Mouse (Mus musculus) cerebellum, postnatal 4 days (tissue): Measurements from ENCODE around the gene Bckdha.

ENCODE experiments used
- DNase-seq, 2 experiments: peaks; one replicate each; pipeline ENCODE4 v3.0.0; 2022; ENCODE audit warnings: low spot score in 2 of 2, mixed read lengths in 1 of 2

Bckdha gene

GRCm38 (mm10) chr7:25644631-25645030 is 14.2 kb downstream of the Bckdha start:
- no peak for DNase-seq

GRCm38 (mm10) chr7:25644136-25644535 is 14.6 kb downstream of the Bckdha start:
- DNase-seq = no peak

- no peak for DNase-seq
Observed at GRCm38 (mm10) chr7:25639754-25640153, 19.0 kb downstream of the Bckdha start.

DNA sequence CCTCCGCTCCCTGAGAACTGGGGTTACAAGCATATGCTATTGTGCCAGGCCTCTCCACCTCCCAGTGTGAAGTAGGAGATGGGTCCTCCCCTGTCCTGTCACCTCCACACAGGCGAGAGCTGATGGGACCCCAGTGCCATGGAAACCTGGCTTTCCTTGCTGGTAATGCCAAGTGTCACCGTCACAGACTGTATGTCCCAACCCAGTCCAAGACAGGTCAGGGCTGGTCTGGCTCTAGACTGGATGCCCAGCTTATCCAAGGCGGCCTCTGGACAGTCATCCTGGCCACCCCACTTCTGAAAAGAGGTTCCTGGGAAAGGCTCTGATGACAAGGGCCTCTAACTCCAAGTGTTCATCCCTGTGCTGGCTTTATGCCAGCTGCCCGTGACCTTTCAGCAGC is 21.7 kb downstream of the Bckdha start:
- DNase-seq = no peak

GRCm38 (mm10) chr7:25636373-25636772 is 22.4 kb downstream of the Bckdha start:
- DNase-seq = no peak

DNA sequence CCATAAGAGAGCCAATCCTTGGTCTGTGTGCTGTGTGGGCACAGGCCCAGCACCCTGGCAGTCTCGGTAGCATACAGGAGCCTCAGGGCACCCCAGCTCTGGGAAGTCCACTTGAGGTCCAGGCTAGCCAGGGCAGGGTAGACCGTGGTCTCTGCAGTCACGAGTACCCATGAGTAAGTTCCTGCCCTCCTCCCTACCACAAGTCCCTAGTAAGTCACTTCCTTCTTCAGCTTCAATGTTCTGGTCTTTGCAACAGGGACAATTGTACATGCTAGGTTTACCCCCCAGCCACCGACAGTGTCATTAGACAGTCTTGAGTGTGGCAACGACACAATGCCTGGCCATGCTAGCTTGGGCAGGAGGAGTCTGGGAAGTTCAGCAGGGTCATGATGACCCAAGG is 26.1 kb downstream of the Bckdha start:
- no peak for DNase-seq

- no peak for DNase-seq
Observed at GRCm38 (mm10) chr7:25628323-25628620, 30.5 kb downstream of the Bckdha start.

DNA sequence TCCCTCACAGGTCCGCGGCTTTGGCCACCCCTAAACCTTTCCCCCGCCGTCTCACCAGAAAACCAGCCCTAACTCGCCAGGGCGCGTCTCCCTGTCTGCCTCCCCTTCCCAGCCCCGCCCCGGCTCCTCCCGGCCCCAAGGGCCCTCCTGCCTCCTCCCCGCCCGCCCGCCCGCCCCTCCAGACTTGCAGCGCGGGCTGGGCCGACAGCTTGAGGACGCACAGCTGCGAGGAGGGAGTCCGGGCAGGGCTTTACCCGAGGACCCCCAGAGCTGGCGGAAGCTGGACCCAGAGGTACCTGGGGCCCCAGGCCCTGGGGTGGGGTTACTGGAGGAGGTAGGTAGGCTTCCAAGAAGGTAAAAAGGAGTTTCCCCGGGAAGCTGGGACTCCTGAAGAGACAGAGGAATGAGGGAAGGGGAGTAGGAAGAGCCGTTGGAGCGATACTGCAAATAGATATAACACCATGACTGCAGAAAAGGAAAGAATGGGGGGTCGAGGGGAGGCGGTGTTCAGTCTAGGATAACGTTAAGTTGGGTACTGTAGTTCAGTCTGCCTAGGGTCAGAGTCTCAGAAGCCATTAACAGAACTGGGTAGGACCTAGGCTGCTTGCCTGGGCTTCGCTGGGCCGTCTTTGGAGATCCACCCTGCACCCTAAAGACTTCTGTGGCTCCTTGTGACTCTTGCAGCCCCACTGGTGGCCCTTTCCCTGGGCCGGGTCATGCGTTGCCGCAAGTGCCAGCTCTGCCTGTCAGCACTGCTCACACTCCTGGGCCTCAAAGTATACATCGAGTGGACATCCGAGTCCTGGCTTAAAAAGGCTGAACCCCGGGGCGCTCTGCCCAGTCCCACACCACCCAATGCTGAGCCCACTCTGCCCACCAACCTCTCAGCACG is 31.1 kb downstream of the Bckdha start:
- no peak for DNase-seq

- no peak for DNase-seq
Observed at GRCm38 (mm10) chr7:25626509-25627430, 32.0 kb downstream of the Bckdha start, which contains the start of gene B3gnt8. Gene B3gnt8 (plus strand): TSS chr7:25626654.

- DNase-seq = no peak
Observed at GRCm38 (mm10) chr7:25625594-25626250, 33.1 kb downstream of the Bckdha start.

DNA sequence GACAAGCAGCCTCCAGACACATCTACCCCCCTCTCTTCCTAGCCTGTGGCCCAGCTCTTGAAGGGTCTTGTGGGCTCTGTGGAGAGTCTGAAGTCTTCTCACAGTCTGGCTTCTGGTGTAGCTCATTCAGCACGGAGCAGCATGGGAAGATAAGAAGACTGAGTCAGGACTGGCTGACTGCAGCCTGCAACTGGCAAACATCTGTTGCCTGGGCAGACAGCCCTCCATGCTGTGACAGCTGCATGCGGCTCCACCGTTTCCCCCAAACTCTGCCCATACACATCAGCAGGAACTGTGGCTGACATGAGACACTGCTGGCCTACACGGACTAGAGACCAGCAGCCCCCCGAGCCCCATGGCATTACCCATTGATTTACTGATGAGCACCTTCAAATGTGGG is 33.9 kb downstream of the Bckdha start:
- no peak for DNase-seq

DNA sequence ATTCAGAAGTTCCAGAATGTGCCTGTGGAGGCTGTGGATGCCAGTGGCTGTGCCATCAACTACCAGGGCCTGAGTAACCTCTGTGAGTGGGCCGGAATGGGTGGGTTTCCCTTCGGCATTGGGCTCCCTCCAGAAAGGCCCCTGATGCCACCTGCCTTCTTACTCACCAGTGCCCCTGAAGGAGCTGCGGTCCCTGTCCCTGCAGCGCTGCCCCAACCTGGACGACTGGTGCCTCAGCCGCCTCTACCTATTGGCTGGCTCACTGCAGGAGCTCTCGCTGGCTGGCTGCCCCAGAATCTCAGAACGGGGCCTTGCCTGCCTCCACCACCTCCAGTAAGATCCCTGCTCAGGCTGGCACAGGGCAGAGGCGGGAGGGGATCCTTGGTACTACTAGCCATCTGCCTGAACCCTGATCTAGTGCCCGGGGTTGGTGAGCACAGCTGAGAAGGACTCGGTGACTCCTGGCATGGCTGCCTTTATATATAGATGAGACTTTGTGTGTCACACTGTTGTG is 34.9 kb downstream of the Bckdha start:
- no peak for DNase-seq

- DNase-seq = peak in 1 of 2 experiments; percentile 14
Observed at GRCm38 (mm10) chr7:25620751-25621150, 38.0 kb downstream of the Bckdha start.

DNA sequence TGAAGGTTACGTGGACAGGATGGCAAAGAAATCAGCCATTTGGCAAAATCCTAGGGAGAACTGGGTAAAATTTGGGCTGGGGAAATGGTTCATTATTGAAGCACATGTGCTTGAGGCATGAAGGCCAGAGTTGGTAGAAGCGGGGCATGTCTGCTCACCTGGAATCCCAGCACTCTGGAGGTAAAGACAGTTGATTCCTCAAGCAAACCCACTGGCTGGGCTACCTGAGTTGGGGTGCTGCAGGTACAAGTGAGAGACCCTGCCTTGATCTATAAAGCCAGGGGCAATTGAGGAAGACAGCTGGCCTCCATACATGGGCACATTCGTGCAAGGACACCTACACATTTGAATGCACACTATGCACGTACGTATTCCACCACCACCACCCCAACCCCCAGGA is 38.7 kb downstream of the Bckdha start:
- DNase-seq = no peak

GRCm38 (mm10) chr7:25619722-25619991 is 39.1 kb downstream of the Bckdha start:
- DNase-seq = no peak

DNA sequence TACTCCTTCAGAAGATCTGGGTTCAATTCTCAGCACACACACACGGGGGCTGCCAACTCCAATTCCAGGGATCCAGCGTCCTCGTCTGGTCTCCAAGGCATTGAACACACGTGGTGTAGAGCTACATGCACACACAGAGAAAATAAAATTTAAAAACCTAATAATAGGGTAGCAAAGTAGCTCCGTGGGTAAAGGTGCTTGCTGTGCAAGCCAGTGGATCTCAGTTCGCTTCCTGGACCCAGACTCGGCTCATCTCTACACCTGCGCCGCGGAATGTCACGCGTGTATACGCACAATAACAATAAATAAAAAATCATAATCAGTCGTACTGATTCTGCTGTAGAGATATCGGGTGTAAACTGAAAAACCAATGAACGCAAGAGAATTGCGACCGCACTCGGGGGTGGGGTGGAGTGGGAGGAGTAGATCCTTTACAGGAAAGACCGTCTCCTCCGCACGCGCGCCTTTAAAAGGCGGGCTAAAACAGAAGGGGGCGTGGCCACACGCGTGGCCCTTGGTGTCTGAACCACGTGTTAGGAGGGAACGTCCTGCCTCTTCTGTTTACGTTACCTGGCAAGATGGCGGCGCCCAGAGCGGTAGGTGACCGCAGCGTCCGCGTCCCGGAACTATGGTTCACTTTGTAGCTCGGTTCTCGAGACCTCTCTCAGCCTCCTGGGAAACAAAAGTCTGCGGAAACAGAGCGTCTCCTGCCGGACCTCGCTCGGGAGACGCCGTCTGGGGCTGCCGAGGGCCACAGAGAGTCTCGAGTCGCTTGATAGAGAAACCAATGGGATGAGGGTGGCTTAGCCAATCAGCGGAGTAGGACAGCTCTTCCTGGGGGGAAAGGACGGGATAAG is 39.7 kb downstream of the Bckdha start, which contains the start of gene Dmac2:
TSS of gene Dmac2 (plus strand) at position 550 of the 857 bp plus-strand sequence.
- DNase-seq = peak; percentile 84 to 88

DNA sequence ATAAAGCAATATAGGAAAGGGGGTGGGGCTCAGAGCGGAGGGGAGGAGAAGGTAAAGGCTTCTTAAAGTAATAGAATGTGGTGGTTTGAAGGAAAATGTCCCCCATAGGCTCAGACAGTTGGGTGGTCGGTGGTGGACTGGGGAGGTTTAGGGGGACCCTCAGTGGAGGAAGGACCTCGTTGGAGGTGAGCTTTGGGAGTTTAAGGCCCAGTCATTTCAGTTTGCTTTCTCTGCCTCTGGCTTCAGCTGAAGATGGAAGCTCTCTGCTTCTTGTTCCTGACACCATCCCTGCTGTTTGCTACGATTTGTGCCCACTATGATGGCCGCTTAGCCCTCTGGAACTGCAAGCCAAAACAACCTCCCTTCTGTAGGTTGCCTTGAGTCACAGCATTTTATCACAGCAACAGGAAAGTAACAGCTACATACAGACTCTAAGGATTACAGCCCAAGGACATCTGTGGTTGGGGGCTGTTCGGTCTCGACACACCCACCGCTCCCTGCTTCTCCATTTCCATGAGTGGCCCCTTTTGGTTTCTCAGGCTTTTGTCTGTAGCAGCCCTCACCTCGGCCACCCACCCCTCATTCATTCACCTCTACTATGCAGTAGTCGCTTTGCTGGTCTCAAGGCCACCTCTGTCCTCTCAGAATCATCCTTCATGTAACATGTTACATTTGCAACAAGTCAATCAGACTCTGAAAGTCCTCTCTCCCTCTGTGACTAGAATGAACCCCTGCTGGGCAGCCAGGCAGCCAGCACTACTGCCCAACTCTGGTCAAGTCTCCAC is 41.2 kb downstream of the Bckdha start:
- no peak for DNase-seq

DNA sequence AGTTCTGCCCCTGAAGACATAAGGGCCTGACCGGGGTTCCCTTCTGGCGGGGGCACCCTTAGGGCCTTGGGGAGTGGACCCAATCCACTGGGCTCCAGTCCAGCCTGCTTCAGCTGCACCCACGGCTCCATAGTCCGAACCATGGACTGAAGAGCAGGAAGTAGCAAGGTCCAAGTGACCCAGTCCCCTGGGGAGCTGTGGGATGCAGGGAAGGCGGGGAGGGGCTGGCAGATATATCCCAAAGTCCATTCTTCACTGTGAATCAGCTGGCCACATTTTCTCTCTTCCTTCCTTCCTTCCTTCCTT is 43.1 kb downstream of the Bckdha start, which contains the start of gene Erich4:
TSS of gene Erich4 (minus strand) at position 187 of the 306 bp plus-strand sequence.
- DNase-seq = no peak

DNA sequence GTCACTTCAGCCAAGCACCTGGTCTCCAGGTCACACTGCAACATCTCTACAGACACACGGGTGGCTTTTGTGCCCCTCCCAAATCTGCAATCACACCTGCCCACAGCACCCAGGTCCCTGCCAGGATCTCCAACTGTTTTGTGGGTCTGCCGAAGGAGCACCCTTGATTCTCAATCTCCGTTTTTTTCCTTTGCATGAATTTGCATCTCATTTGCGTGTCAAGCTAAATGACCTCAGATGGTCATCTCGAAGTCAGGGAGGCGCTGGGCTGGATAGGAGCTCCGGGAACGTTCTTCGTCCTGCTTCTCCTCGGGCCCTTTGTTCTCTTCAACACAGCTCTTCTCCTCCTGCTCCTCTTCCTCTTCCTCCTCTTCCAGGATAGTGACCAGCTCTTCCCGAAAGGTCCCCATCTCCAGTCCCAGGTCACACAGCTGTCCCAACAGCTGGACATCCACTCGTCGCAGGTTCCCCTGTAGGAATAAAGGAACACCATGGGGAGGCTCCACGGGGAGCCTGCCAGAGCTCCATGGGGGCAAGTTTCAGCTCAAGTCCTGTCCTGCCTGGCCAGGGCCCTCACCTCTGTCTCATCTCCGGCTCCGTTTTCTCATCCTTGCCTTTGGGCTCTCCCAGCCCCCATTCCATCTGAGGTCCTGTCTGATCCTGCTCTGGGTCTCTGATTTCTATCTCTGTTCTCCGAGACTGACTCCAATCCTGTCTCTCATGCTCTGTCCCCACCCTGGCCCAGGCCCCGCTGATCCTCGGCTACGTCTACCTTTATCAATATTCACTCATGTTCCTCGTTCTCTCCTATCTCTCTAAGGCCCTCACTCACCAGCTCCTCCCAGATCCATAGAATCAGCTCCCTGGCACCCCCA is 43.7 kb downstream of the Bckdha start:
- DNase-seq = peak in 1 of 2 experiments; percentile 13
